Mouse (Mus musculus): Measurements from ENCODE around the gene Etl4.

DNA sequence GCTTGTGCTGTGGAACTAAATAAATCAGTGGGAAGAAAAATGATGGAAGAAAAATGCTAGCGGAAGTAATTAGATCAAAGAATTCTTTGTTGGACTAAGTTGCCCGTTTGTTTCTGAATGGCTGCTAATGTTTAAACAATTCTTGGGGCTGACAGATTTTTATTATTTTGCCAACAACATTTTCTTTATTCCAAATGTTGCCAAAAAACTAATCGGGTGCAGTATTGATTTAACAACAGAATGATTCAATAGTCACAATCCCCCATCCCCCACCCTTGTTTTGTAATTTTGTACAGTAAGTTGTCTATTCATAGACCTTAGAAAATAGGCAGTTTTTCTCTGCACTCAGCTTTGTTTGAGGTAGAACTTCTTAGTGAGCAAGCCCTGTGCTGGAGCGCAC lies 175.2 kb downstream of the Etl4 start:
- TF ChIP-seq CTCF (IDR thresholded peaks at IDR 0.05) (no peak), EP300 (IDR thresholded peaks at IDR 0.05) (no peak)

All from lung, postnatal 0 days (tissue).